Mouse (Mus musculus): Measurements from ENCODE around the gene Kcnk10. TPM values are rescaled to one million over a fixed set of nuclear protein-coding genes. Genes with fewer than 3 reads are reported as not detected.

Gene Kcnk10
- polyA plus RNA-seq, 1 experiment from 2014 or later: 0.19 TPM

GRCm38 (mm10) chr12:98528635-98529034 lies 49.5 kb downstream of the Kcnk10 start:
- Histone ChIP-seq H3K9me3 (no peaks in the 10 kb centered on the region), H3K27ac (no peak overlapping the region), H3K36me3 (no peaks in the 10 kb centered on the region), H3K4me3 (no peak overlapping the region), H3K4me1 (no peaks in the 10 kb centered on the region), H3K4me2 (no peak overlapping the region), H3K9ac (no peak overlapping the region), H3K27me3 (no peaks in the 10 kb centered on the region)
- 84% methylated on average over 8 of the region's 8 CpGs for WGBS
- ATAC-seq (ENCODE audit: borderline replicate concordance, extremely low read depth, low FRiP score, low TSS enrichment): no peak

GRCm38 (mm10) chr12:98525361-98525760 lies 52.7 kb downstream of the Kcnk10 start:
- 83% methylated on average over 8 of the region's 8 CpGs for WGBS

DNA sequence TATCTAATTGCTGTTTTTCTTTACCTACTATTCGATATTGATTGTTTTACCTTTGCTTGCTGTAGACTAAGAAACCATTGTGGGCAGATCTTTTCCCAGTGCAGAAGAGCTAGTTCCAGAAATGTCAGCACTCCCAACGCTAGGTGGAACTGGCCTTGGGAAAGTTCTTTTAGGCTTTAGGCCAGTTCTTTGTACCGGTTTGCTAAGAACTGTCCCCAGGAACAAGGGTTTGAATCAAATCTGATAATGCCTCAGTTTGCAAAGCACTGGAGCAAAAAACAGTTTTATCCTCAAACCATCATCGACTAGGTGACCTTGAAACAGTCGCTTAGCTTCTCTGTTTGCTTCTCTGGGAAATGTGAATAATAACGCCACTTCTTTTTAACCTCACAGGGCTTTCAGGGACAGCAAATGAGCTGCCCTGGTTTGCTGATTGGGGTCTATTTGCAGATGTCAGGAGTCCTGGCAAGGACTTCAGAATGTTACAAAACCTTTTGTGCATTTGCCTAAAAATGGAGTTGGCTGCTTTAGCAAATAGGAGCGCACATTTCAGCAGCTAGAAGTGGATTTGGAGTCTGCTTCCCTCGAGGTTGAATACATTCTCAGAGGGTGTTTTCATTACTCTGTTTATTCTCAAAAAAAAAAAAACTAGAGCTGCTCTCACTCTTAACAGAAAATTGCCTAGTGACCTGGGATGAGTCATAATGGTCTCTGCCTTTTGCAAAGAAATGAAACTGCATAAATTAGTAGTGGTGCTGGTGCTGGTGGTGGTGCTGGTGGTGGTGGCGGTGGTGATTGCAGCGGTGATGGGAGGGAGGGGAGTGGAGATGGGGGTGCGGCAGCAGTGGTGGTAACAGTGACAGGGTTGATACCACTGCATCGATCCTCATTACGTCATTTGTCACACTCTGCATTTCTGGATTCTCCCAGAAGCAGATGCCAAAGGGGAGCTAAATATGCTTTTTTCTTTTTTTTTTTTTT lies 53.5 kb downstream of the Kcnk10 start:
- 61% methylated on average over 13 of the region's 13 CpGs for WGBS
- no peak overlapping the region for H3K27ac ChIP-seq
- no peak overlapping the region for H3K4me3 ChIP-seq
- H3K9ac ChIP-seq: no peak overlapping the region
- no peaks in the 10 kb centered on the region for H3K4me1 ChIP-seq
- H3K4me2 ChIP-seq: no peak overlapping the region
- H3K36me3 ChIP-seq: no peaks in the 10 kb centered on the region
- no peaks in the 10 kb centered on the region for H3K9me3 ChIP-seq
- no peaks in the 10 kb centered on the region for H3K27me3 ChIP-seq
- ATAC-seq (ENCODE audit: borderline replicate concordance, extremely low read depth, low FRiP score, low TSS enrichment): no peak

More at GRCm38 (mm10) chr12:98525361-98525760, 52.7 kb downstream of the Kcnk10 start:
- Histone ChIP-seq H3K9me3 (no peaks in the 10 kb centered on the region), H3K27ac (no peak overlapping the region), H3K4me1 (no peaks in the 10 kb centered on the region), H3K27me3 (no peaks in the 10 kb centered on the region), H3K4me3 (no peak overlapping the region), H3K9ac (no peak overlapping the region), H3K36me3 (no peaks in the 10 kb centered on the region), H3K4me2 (no peak overlapping the region)
- no peak for ATAC-seq (ENCODE audit: borderline replicate concordance, extremely low read depth, low FRiP score, low TSS enrichment)

DNA sequence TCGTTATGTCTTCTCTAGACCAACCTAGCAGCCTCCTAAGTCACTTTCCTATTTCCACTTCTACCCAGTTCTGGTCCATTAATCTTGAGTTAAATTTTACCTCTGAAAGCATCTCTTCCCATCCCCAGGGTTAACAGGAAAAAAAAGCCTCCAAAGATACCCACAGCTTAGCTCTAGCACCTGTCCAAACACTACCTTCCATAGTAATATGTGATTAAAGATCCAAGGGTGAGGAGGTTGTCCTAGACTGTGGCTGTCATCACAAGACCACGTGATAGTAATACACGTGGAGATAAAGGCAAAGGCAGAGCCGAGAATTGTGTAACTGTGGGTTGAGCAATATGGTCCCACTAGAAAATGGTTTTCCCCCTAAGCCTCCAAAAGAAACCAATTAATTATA lies 56.8 kb downstream of the Kcnk10 start:
- WGBS: 58% methylated on average over 4 of the region's 4 CpGs
- Histone ChIP-seq H3K4me1 (no peaks in the 10 kb centered on the region), H3K27me3 (no peaks in the 10 kb centered on the region), H3K4me3 (no peak overlapping the region), H3K4me2 (no peak overlapping the region), H3K27ac (no peak overlapping the region), H3K9ac (no peak overlapping the region), H3K9me3 (no peaks in the 10 kb centered on the region), H3K36me3 (no peaks in the 10 kb centered on the region)
- ATAC-seq (ENCODE audit: borderline replicate concordance, extremely low read depth, low FRiP score, low TSS enrichment): no peak

GRCm38 (mm10) chr12:98520568-98520931 lies 57.6 kb downstream of the Kcnk10 start:
- Histone ChIP-seq H3K27me3 (no peaks in the 10 kb centered on the region), H3K4me1 (no peaks in the 10 kb centered on the region), H3K9ac (no peak overlapping the region), H3K27ac (no peak overlapping the region), H3K36me3 (no peaks in the 10 kb centered on the region), H3K4me2 (no peak overlapping the region), H3K9me3 (no peaks in the 10 kb centered on the region), H3K4me3 (no peak overlapping the region)
- no peak for ATAC-seq (ENCODE audit: borderline replicate concordance, extremely low read depth, low FRiP score, low TSS enrichment)
- WGBS: 72% methylated on average over 4 of the region's 4 CpGs

DNA sequence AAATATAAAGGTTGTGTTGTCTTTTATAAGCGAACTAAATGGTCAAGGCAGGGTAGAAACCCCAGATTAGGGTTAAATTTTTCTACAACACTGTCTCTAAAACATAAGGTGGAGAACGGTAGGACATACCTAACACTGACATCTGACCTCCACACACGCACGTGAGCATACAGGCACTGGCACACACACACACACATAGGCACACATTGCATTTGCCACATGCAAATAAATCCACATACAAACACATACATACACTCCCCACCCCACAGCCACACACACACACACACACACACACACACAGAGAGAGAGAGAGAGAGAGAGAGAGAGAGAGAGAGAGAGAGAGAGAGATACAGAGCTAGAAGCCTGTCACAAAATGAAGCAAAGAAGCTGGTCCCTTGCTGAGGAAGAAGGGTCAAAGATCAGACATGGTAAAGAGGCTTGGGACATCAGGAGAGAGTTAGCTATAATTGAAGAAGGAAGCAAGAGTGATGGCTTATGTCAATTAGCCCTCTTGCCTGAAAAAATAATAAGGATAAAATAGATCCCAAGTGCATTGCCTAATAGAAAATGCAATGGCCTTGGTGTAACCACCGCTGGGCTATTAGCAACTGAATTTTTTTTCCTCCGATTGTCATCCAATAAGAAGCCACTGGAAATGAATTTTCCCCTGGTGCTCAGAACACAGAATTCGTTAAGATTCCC lies 58.1 kb downstream of the Kcnk10 start:
- ATAC-seq (ENCODE audit: borderline replicate concordance, extremely low read depth, low FRiP score, low TSS enrichment): no peak
- Histone ChIP-seq H3K27me3 (no peaks in the 10 kb centered on the region), H3K36me3 (no peaks in the 10 kb centered on the region), H3K9me3 (no peaks in the 10 kb centered on the region), H3K4me1 (no peaks in the 10 kb centered on the region), H3K4me3 (no peak overlapping the region), H3K27ac (no peak overlapping the region), H3K4me2 (no peak overlapping the region), H3K9ac (no peak overlapping the region)
- WGBS: 63% methylated on average over 7 of the region's 7 CpGs

- H3K4me2 ChIP-seq: no peak overlapping the region
- H3K27ac ChIP-seq: no peak overlapping the region
- H3K36me3 ChIP-seq: no peaks in the 10 kb centered on the region
- no peaks in the 10 kb centered on the region for H3K9me3 ChIP-seq
- H3K4me3 ChIP-seq: no peak overlapping the region
- no peaks in the 10 kb centered on the region for H3K4me1 ChIP-seq
- WGBS: 62% methylated on average over 4 of the region's 4 CpGs
- H3K9ac ChIP-seq: no peak overlapping the region
- ATAC-seq (ENCODE audit: borderline replicate concordance, extremely low read depth, low FRiP score, low TSS enrichment): no peak
- no peaks in the 10 kb centered on the region for H3K27me3 ChIP-seq
Observed at GRCm38 (mm10) chr12:98505601-98506000, 72.5 kb downstream of the Kcnk10 start.

- no peak overlapping the region for H3K27ac ChIP-seq
- H3K9me3 ChIP-seq: no peaks in the 10 kb centered on the region
- H3K4me2 ChIP-seq: no peak overlapping the region
- H3K4me3 ChIP-seq: no peak overlapping the region
- no peak overlapping the region for H3K9ac ChIP-seq
- ATAC-seq (ENCODE audit: borderline replicate concordance, extremely low read depth, low FRiP score, low TSS enrichment): no peak
- H3K27me3 ChIP-seq: no peaks in the 10 kb centered on the region
- WGBS: 80% methylated on average over 11 of the region's 11 CpGs
- no peaks in the 10 kb centered on the region for H3K36me3 ChIP-seq
- no peaks in the 10 kb centered on the region for H3K4me1 ChIP-seq
Observed at GRCm38 (mm10) chr12:98501528-98502280, 76.4 kb downstream of the Kcnk10 start.

- Histone ChIP-seq H3K9ac (no peak overlapping the region), H3K9me3 (no peaks in the 10 kb centered on the region), H3K4me3 (no peak overlapping the region), H3K4me2 (no peak overlapping the region), H3K27me3 (no peaks in the 10 kb centered on the region), H3K27ac (no peak overlapping the region), H3K4me1 (no peaks in the 10 kb centered on the region), H3K36me3 (no peaks in the 10 kb centered on the region)
- ATAC-seq (ENCODE audit: borderline replicate concordance, extremely low read depth, low FRiP score, low TSS enrichment): no peak
- 76% methylated on average over 4 of the region's 4 CpGs for whole genome bisulfite sequencing
Observed at GRCm38 (mm10) chr12:98501045-98501444, 77.1 kb downstream of the Kcnk10 start.

- no peak overlapping the region for H3K4me2 ChIP-seq
- no peaks in the 10 kb centered on the region for H3K36me3 ChIP-seq
- no peaks in the 10 kb centered on the region for H3K9me3 ChIP-seq
- no peak overlapping the region for H3K27ac ChIP-seq
- no peak overlapping the region for H3K4me3 ChIP-seq
- WGBS: 58% methylated on average over 2 of the region's 2 CpGs
- H3K9ac ChIP-seq: no peak overlapping the region
- ATAC-seq (ENCODE audit: borderline replicate concordance, extremely low read depth, low FRiP score, low TSS enrichment): no peak
- H3K27me3 ChIP-seq: no peaks in the 10 kb centered on the region
- no peaks in the 10 kb centered on the region for H3K4me1 ChIP-seq
Observed at GRCm38 (mm10) chr12:98481460-98481859, 96.7 kb downstream of the Kcnk10 start.

DNA sequence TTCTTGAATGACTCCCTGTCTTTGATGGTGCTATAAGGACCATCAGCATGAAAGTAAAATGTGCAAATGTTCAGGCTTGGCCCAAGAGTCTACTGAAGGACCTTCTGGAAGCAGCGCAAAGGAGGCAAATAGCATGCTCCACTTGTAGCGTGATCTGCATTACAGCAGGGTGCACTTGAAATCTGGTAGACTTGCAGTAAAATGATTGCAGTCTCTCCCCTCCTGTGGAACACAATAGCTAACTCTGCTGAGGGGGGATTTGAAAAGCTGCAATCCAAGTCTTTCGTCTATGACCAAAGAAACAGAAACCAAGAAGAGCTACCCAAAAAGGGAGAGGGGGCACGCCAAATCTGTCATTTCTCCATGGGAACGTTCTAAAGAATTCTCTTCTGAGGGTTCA lies 97.1 kb downstream of the Kcnk10 start:
- Histone ChIP-seq H3K4me2 (no peak overlapping the region), H3K9me3 (no peaks in the 10 kb centered on the region), H3K4me3 (no peak overlapping the region), H3K27me3 (no peaks in the 10 kb centered on the region), H3K27ac (no peak overlapping the region), H3K4me1 (no peaks in the 10 kb centered on the region), H3K9ac (no peak overlapping the region), H3K36me3 (no peaks in the 10 kb centered on the region)
- ATAC-seq (ENCODE audit: borderline replicate concordance, extremely low read depth, low FRiP score, low TSS enrichment): no peak
- 76% methylated on average over 5 of the region's 5 CpGs for whole genome bisulfite sequencing
